Mouse (Mus musculus): ENCODE data around the gene Gm44790.
A peak's percentile ranks its signal among the peaks of the same experiment; 100 is the strongest.
"Not testable (repeated sequence)": the region's sequence is repeated elsewhere in the genome, so short reads cannot be mapped to it uniquely, and the experiment has no call there.

The Gm44790 gene

GRCm38 (mm10) chr6:86426358-86426757 lies at the start of gene Gm44790:
Gene Gm44790, plus strand, starts transcription at chr6:86426658.
- no peak for DNase-seq (ENCODE audit: low read depth in 1 of 2, low spot score in 2 of 2)

DNA sequence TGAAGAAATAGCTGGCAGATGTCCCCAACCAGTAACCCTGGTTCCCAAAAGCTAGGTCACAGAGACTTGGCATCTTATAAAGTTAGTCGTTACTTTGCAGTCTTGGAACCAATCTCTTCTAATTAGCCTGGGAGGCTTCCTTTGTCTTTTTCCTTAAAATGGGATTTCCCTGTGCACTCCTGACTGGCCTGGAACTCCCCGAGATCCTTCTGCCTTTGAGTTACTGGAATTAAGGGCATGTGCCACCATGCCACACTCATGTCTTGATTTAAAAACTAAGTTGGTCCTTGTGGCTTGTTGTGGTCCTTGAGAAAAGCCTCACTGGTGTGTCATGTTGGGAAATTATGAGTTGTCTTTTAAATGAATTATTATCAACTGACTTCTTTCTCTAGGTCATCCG lies 48.1 kb upstream of the Gm44790 start:
- no peak for DNase-seq (ENCODE audit: low read depth in 1 of 2, low spot score in 2 of 2)

GRCm38 (mm10) chr6:86380112-86380511 lies 46.3 kb upstream of the Gm44790 start:
- not testable (repeated sequence) for DNase-seq (ENCODE audit: low read depth in 1 of 2, low spot score in 2 of 2)

DNA sequence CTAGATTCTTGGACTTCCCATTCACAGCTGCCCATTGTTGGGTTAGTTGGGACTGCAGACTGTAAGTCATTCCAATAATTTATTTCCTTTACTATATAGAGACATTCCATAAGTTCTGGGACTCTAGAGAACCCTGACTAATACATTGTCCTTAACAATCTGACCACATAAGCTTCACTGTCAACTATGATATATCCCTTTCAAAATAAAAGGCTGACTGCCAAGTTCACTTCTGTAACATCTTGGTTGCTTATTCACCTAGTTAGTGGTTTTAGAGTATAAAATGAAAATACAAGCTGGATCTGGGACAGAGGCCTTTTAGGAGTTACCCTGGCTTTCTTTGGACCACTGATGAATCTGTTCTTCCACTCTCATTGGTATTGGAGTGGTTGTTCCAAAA lies 43.9 kb upstream of the Gm44790 start:
- DNase-seq (ENCODE audit: low read depth in 1 of 2, low spot score in 2 of 2): no peak

- DNase-seq (ENCODE audit: low read depth in 1 of 2, low spot score in 2 of 2): no peak
Observed at GRCm38 (mm10) chr6:86383370-86383769, 43.1 kb upstream of the Gm44790 start.

DNA sequence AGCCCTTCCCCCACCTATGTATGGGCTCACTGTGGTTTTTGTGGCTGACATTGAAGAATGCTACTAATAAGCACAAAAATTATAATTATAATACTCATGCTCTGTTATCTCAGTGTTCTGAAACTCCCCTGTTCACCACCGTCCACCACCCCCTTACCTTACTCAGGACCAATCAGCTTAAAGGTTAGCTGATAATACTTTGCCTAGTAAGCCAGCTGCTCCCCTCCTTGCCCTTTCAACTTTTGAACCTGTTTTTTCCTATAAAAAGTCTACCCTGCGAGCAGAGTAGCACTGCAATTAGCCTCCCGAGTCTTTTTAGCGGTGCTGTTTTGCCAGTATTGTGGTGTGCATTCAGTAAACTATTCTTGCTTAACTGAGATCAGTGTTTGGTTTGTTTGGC lies 41.8 kb upstream of the Gm44790 start:
- no peak for DNase-seq (ENCODE audit: low read depth in 1 of 2, low spot score in 2 of 2)

DNA sequence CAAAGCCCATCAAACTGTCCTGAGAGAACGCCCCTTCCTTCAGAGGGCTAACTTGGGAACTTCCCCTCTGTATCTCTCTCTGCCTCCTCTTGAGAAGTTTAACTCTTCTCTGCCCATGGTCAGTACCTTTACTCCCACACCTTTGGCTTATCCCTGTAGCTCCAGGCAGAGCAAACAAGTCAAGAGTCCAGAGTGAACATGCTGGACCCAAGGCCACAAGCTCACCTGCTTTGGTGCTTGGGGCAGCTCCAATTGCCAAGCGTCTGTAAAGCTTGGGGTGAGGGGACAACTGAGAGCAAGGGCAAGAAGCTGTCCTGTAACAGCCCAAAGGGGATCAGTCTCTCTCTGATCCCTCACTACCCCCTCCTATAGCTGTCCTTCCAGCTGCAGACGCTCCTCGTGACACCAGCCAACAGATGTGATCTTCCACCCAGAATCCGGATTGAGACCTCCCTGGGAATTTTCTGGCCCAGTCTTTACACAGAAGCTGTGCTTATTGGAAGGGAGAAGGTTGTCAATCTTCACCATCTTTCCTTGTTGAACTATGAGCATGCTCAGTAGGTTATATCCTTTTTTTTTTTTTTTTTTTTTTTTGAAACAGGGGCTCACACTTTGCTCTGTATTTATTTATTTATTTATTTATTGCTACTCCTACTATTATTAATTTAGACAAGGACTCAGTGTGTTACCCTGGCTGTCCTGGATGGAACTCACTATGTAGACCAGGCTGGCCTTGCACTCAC lies 40.9 kb upstream of the Gm44790 start:
- DNase-seq (ENCODE audit: low read depth in 1 of 2, low spot score in 2 of 2): no peak

- DNase-seq (ENCODE audit: low read depth in 1 of 2, low spot score in 2 of 2): no peak
Observed at GRCm38 (mm10) chr6:86387313-86387712, 39.1 kb upstream of the Gm44790 start.

DNA sequence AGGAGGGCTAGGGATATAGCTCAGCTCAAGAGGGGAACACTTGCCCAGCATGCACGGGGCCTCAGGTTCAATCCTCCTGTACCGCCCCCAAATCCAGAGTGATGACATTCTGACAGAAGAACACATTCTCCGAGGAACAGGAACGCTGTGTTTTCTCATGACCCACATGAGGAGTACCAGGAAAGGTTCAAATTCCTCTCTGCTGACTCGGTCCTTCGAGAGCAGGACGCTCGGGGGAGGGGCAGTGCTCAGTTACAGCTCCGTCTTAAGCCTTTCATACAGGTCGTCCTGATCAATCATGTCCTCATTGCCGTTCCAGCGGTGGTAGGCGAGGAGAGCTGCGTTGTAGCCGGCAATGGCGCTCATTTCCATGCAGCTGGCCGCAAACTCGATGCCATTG lies 38.0 kb upstream of the Gm44790 start:
- no peak for DNase-seq (ENCODE audit: low read depth in 1 of 2, low spot score in 2 of 2)

GRCm38 (mm10) chr6:86391326-86391725 lies 35.1 kb upstream of the Gm44790 start:
- DNase-seq (ENCODE audit: low read depth in 1 of 2, low spot score in 2 of 2): no peak

GRCm38 (mm10) chr6:86393187-86393586 lies 33.3 kb upstream of the Gm44790 start:
- no peak for DNase-seq (ENCODE audit: low read depth in 1 of 2, low spot score in 2 of 2)

DNA sequence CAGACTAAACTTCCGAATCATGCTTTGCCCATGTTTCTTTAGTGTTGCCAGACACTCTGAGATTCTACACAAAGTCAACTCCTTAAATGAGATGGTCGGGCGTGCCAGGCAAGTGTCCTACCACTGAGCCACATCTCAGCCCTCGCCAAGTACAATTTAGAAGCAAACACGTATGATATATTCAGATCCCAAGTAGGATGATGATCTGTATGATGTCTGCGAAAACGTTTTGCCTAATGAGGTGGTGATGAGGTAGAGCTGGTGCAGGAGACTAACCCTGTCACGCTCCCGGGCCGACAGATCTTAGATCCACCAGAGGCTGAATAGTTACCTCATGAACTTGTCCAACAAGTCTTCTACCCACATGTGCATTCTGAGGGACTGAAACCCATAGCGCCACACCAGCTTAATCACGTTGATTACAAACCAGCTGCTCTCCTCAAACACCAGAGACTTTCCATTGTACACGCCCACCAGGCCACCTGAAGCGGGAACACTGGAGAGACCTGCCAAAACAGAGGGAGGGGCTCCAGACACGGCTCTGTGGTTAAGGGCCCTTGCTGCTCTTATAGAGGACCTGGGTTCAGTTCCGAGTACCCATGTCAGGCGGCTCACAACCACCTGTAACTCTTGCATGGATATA lies 32.3 kb upstream of the Gm44790 start:
- DNase-seq (ENCODE audit: low read depth in 1 of 2, low spot score in 2 of 2): no peak

- DNase-seq (ENCODE audit: low read depth in 1 of 2, low spot score in 2 of 2): no peak
Observed at GRCm38 (mm10) chr6:86395021-86395420, 31.4 kb upstream of the Gm44790 start.

DNA sequence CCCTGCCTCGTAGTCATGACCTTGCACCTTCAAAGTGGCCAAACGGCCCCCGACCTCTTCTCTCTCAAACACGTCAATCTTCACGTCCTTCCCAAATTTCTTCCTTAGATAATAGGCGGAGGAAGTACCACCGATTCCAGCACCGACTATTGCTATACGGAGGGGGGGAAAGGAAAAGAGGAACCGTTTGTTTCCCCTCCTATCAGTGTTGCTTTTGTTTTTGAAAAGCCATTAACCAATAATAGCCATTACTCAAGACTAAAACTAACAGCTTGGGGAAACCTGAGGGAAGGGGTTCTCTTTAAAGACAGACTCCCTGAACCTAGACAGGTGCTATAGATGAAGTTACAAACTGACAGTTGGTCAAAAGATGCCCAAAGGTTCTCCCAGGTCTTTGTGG lies 30.5 kb upstream of the Gm44790 start:
- DNase-seq (ENCODE audit: low read depth in 1 of 2, low spot score in 2 of 2): no peak

GRCm38 (mm10) chr6:86396581-86397256 lies 29.7 kb upstream of the Gm44790 start, which contains the start of gene Pcyox1:
Gene Pcyox1, minus strand, starts transcription at chr6:86397154.
- DNase-seq (ENCODE audit: low read depth in 1 of 2, low spot score in 2 of 2): peak in 1 of 2 experiments; percentile 59

GRCm38 (mm10) chr6:86397257-86397980 lies 29.0 kb upstream of the Gm44790 start:
- no peak for DNase-seq (ENCODE audit: low read depth in 1 of 2, low spot score in 2 of 2)

DNA sequence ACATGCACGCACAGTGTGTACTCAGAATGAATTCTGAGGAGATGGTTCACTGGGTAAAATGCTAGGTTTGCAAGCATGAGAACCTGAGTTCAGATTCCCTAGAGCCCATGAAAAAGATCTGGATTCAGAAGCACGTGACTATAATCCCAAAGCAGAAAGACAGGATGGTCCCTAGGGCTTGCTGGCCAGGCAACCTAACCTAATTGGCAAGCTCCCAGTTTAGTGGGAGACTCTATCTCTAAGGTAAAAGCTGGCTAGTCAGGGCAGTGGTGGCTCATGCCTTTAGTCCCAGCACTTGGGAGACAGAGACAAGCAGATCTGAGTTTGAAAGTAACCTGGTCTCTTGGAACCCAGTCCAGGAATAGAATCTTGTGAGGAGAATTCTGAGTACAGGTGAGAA lies 27.5 kb upstream of the Gm44790 start:
- DNase-seq (ENCODE audit: low read depth in 1 of 2, low spot score in 2 of 2): no peak

DNA sequence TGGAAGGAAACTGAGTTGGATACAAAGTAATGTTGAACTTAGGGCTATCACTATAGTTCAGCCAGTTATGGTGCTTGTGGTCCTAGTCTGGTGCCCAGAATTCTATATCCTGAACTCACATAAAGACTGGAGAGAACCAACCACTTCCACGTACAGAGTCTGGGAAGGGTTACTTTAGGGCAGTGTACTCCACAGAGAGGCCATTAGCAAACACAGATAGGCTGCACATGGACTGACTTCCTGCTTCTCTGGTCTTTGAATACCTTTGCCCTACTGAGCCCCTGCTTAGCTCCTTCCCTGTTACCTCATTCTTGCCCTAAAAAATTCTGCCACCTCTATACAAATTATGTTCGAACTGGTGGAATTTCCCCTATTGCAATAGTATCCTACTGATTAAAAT lies 26.5 kb upstream of the Gm44790 start:
- no peak for DNase-seq (ENCODE audit: low read depth in 1 of 2, low spot score in 2 of 2)

- peak in 1 of 2 experiments; percentile 59 for DNase-seq (ENCODE audit: low read depth in 1 of 2, low spot score in 2 of 2)
Observed at GRCm38 (mm10) chr6:86400972-86401371, 25.5 kb upstream of the Gm44790 start.

- no peak for DNase-seq (ENCODE audit: low read depth in 1 of 2, low spot score in 2 of 2)
Observed at GRCm38 (mm10) chr6:86402681-86403607, 23.5 kb upstream of the Gm44790 start.
